Mouse (Mus musculus): Measurements from ENCODE around the gene Chil1. TPM values are rescaled to one million over a fixed set of nuclear protein-coding genes. Genes with fewer than 3 reads are reported as not detected.

Chil1 gene
- polyA plus RNA-seq, 1 experiment from 2014 or later, result 19.9 TPM

DNA sequence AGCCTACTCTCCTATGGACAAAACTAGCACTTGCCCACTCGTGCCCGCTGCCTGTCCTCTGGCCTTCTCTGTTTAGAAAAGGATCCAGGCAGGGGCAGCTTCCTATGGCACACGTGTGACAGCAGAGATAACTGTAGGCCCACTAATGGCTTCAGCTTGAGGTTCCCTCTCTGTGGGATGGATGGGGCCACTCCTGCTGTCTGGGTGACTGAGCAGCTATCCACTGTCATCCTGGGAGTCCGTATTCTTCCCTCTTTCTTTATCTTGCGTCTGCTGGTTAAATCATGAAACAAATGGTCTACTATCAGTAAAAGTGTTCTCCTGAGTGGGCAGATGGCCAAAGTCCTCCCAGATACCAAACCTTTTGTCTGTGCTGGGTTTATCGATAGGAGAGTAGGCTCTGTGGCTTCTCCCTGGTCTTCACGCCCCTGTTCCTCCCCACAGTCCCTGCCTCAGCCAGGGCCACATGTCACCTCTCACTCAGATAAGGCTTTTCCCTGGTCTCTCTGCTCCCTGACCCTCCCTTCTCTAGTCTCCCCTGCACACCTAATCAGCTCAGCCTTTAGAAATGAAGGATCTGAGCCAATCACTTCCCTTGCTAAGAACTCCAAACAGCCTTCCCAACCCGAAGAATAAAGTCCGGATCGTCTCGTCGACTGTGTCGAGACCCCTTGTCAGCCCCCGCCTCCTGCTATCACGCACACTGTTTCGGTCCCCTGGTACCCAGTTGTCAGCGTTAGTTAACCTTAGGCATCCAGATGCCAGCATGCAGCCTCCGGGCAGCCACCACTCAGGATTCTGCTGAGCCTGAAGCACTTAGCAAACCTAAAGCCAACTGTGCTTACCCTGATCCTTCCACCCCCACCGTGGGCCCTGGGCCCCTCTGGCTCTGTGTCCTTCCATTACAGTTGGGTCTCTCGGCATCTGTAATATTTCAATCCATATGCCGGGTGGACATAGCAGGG, 29.1 kb upstream of the Chil1 start:
- ATAC-seq (ENCODE audit: low read depth), result peak; percentile 64
- 51% methylated on average over 21 of the region's 21 CpGs for WGBS (ENCODE audit: insufficient replicate concordance)

DNA sequence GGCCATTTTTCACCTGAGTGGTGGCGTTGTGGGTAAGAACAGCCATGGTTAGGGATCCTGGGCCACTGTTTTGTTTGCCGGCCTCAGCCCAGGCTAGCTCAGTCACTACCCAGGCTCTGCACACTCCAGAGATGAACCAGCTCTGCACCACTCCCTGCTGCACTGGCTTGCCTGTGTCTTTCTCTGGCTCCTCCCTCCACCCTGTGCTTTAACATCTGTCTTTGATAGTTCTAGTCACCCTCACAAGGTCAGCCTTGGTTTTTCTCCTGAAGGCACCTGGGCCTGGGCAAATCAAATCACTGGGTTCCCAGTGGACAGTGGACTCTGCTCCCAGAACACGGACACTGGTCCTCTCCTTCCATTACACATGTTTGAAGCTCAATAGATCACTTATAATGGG, 27.9 kb upstream of the Chil1 start:
- Histone ChIP-seq H3K4me1 (ENCODE audit: control insufficient read depth, low read depth, low read length) (peaks cover 7% of the 10 kb centered on the region), H3K4me2 (ENCODE audit: low read depth, low read length) (no peak overlapping the region), H3K36me3 (ENCODE audit: control insufficient read depth, insufficient read depth) (no peaks in the 10 kb centered on the region), H3K27me3 (ENCODE audit: control insufficient read depth, insufficient read depth, low read depth, low read length) (no peaks in the 10 kb centered on the region), H3K27ac (ENCODE audit: low read length) (no peak overlapping the region), H3K4me3 (ENCODE audit: low read depth, low read length) (no peak overlapping the region), H3K9me3 (replicated peaks; ENCODE audit: control insufficient read depth, low read length) (no peaks in the 10 kb centered on the region), H3K9ac (ENCODE audit: low read depth, low read length) (no peak overlapping the region)
- ATAC-seq (ENCODE audit: low read depth), result no peak
- 70% methylated on average over 3 of the region's 3 CpGs for WGBS (ENCODE audit: insufficient replicate concordance)

More for the DNA sequence above, 29.1 kb upstream of the Chil1 start:
- H3K4me3 ChIP-seq (ENCODE audit: low read depth, low read length), result no peak overlapping the region
- H3K27me3 ChIP-seq (ENCODE audit: control insufficient read depth, insufficient read depth, low read depth, low read length), result no peaks in the 10 kb centered on the region
- no peak overlapping the region for H3K9ac ChIP-seq (ENCODE audit: low read depth, low read length)
- no peaks in the 10 kb centered on the region for H3K36me3 ChIP-seq (ENCODE audit: control insufficient read depth, insufficient read depth)
- H3K9me3 ChIP-seq (replicated peaks; ENCODE audit: control insufficient read depth, low read length), result no peaks in the 10 kb centered on the region
- H3K27ac ChIP-seq (ENCODE audit: low read length), result no peak overlapping the region
- H3K4me2 ChIP-seq (ENCODE audit: low read depth, low read length), result no peak overlapping the region
- peaks cover 7% of the 10 kb centered on the region for H3K4me1 ChIP-seq (ENCODE audit: control insufficient read depth, low read depth, low read length)

DNA sequence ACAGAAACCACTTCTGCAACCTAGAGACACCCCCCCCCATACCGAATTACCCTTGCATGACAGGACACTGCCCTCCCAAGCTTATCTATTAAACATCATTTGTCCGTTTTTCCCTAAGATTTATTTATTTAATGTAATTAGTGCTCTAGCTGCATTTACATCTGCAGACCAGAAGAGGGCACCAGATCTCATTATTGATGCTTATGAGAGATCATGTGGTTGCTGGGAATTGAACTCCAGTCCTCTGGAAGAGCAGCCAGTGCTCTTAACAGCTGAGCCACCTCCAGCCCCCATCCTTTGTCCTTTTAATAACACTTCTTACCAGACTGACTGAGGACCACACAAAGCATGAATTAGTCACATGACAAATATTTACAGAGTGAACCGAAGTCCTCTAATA, 27.3 kb upstream of the Chil1 start:
- Histone ChIP-seq H3K4me2 (ENCODE audit: low read depth, low read length) (no peak overlapping the region), H3K36me3 (ENCODE audit: control insufficient read depth, insufficient read depth) (no peaks in the 10 kb centered on the region), H3K9me3 (replicated peaks; ENCODE audit: control insufficient read depth, low read length) (no peaks in the 10 kb centered on the region), H3K9ac (ENCODE audit: low read depth, low read length) (no peak overlapping the region), H3K27me3 (ENCODE audit: control insufficient read depth, insufficient read depth, low read depth, low read length) (no peaks in the 10 kb centered on the region), H3K4me3 (ENCODE audit: low read depth, low read length) (no peak overlapping the region), H3K27ac (ENCODE audit: low read length) (no peak overlapping the region), H3K4me1 (ENCODE audit: control insufficient read depth, low read depth, low read length) (peaks cover 7% of the 10 kb centered on the region)
- 46% methylated on average over 3 of the region's 3 CpGs for WGBS (ENCODE audit: insufficient replicate concordance)
- no peak for ATAC-seq (ENCODE audit: low read depth)

DNA sequence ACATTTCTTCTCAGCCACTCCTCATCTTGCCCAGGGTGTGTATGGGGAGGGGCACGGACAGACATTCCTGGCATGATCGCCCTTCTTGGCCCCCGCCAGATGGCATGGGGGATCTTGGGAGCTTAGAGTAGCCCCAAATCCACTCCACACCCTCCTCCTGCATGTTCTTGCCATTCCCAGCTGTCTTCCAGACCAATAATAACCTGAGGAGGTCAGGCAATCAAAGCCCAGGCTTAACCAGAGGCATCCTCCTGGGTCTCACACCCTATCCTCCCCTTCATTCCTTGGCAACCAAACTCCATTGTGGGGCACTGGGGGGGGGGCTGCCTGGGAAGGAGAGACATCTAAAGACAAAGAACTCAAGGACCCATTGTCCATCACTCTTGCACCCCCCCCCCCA, 21.6 kb upstream of the Chil1 start:
- Histone ChIP-seq H3K36me3 (ENCODE audit: control insufficient read depth, insufficient read depth) (no peaks in the 10 kb centered on the region), H3K4me1 (ENCODE audit: control insufficient read depth, low read depth, low read length) (peaks cover 3% of the 10 kb centered on the region), H3K27ac (ENCODE audit: low read length) (no peak overlapping the region), H3K9ac (ENCODE audit: low read depth, low read length) (no peak overlapping the region), H3K9me3 (replicated peaks; ENCODE audit: control insufficient read depth, low read length) (no peaks in the 10 kb centered on the region), H3K4me2 (ENCODE audit: low read depth, low read length) (no peak overlapping the region), H3K4me3 (ENCODE audit: low read depth, low read length) (no peak overlapping the region), H3K27me3 (ENCODE audit: control insufficient read depth, insufficient read depth, low read depth, low read length) (no peaks in the 10 kb centered on the region)
- WGBS (ENCODE audit: insufficient replicate concordance), result 70% methylated on average over 3 of the region's 3 CpGs
- no peak for ATAC-seq (ENCODE audit: low read depth)

DNA sequence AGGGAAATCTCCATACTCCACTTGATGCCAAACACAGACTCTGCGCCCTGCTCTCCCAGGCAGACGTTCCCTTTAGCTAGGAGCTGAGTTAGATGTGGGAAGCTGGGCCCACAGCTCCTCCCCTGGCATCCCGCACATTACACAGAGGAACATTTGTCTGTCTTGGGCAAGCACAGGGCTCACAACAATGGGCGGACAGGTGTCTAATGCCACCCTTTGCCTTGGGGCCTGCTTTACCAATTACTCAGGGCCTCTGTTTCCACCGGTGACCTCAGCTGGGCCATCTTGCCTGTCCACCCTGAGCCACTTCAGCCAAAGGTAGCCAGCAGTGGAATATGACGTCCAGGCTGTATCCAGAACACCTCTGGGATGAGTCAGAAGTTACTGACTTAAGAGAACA, 20.6 kb upstream of the Chil1 start:
- Histone ChIP-seq H3K27ac (ENCODE audit: low read length) (no peak overlapping the region), H3K36me3 (ENCODE audit: control insufficient read depth, insufficient read depth) (no peaks in the 10 kb centered on the region), H3K9ac (ENCODE audit: low read depth, low read length) (no peak overlapping the region), H3K4me2 (ENCODE audit: low read depth, low read length) (no peak overlapping the region), H3K4me3 (ENCODE audit: low read depth, low read length) (no peak overlapping the region), H3K9me3 (replicated peaks; ENCODE audit: control insufficient read depth, low read length) (no peaks in the 10 kb centered on the region), H3K27me3 (ENCODE audit: control insufficient read depth, insufficient read depth, low read depth, low read length) (no peaks in the 10 kb centered on the region), H3K4me1 (ENCODE audit: control insufficient read depth, low read depth, low read length) (peaks cover 3% of the 10 kb centered on the region)
- ATAC-seq (ENCODE audit: low read depth), result no peak
- WGBS (ENCODE audit: insufficient replicate concordance), result 59% methylated on average over 6 of the region's 6 CpGs

DNA sequence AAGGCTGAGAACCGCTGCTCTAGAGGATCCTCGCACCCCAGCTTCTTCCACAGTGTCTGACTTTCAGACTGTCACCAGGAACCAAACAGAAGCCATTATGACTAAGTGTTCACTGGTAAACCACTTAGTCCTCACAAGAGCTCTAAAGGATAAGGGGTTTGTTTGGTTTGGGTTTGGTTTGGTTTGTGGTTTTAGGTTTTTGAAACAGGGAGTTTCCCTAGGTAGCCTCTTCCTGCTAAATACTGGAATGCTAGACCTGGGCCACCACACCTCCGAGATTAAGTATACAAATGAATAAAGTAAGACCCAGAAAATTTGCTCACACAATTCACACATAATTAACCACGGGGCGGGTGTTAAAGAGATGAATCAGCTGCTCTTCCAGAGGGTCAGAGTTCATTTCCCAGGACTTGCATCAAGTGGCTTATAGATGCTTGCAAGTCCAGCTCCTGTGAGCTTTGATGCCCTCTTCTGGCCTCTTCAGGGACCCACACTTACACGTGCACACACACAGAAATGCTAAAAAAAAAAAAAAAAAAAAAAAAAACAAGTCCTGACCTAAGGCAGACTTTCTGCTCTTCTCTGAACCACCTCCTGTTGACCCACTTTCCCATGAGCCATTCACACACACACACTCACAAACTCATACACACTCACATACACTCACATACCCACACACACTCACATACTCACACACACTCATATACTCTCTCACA, 19.3 kb upstream of the Chil1 start:
- no peak overlapping the region for H3K9ac ChIP-seq (ENCODE audit: low read depth, low read length)
- no peak overlapping the region for H3K4me3 ChIP-seq (ENCODE audit: low read depth, low read length)
- no peaks in the 10 kb centered on the region for H3K27me3 ChIP-seq (ENCODE audit: control insufficient read depth, insufficient read depth, low read depth, low read length)
- H3K4me2 ChIP-seq (ENCODE audit: low read depth, low read length), result no peak overlapping the region
- H3K9me3 ChIP-seq (replicated peaks; ENCODE audit: control insufficient read depth, low read length), result no peaks in the 10 kb centered on the region
- H3K27ac ChIP-seq (ENCODE audit: low read length), result no peak overlapping the region
- no peak for ATAC-seq (ENCODE audit: low read depth)
- no peaks in the 10 kb centered on the region for H3K36me3 ChIP-seq (ENCODE audit: control insufficient read depth, insufficient read depth)
- WGBS (ENCODE audit: insufficient replicate concordance), result 60% methylated on average over 6 of the region's 6 CpGs
- peaks cover 3% of the 10 kb centered on the region for H3K4me1 ChIP-seq (ENCODE audit: control insufficient read depth, low read depth, low read length)

DNA sequence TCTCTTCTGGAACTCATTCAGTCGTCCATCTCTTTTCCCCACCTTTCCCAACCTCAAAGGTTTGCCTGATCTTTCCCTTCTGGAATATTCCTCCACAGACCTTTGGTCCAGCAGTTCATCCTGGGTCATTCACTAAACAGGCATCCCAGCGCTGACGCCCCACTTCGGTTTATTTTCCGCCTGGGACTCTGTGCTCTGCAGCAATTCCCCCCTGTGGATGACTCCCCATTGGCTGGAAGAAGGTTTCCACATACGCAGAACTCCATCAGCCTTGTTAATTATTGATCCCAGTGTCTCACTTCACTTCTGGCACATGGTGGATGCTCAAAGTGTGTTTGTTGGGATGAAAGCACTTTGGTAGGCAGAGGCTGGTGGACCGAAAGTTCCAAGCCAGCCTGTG, 18.5 kb upstream of the Chil1 start:
- 61% methylated on average over 7 of the region's 7 CpGs for WGBS (ENCODE audit: insufficient replicate concordance)
- Histone ChIP-seq H3K9me3 (replicated peaks; ENCODE audit: control insufficient read depth, low read length) (no peaks in the 10 kb centered on the region), H3K4me1 (ENCODE audit: control insufficient read depth, low read depth, low read length) (peaks cover 3% of the 10 kb centered on the region), H3K27me3 (ENCODE audit: control insufficient read depth, insufficient read depth, low read depth, low read length) (no peaks in the 10 kb centered on the region), H3K27ac (ENCODE audit: low read length) (no peak overlapping the region), H3K4me3 (ENCODE audit: low read depth, low read length) (no peak overlapping the region), H3K4me2 (ENCODE audit: low read depth, low read length) (no peak overlapping the region), H3K9ac (ENCODE audit: low read depth, low read length) (no peak overlapping the region), H3K36me3 (ENCODE audit: control insufficient read depth, insufficient read depth) (no peaks in the 10 kb centered on the region)
- ATAC-seq (ENCODE audit: low read depth), result peak; percentile 83

DNA sequence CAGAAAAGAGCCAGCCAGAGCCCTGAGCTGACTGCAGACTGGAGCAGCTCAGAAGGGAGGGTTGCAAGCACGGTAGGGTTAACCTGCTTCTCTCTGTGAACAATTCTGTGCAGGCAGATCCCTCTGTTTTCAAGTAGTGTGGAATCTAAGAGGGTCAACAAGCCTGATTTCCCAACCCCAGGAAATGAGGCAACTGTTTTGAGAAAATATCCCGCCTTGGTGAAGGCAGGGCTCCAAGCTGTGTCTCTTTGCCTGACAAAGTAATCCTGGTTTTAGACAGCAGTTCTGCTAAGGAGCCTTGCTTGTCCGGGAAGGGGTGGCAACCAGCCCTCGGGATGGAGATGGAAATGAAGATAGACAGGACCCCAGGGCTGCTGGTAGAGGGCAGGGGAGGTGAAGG, 17.5 kb upstream of the Chil1 start:
- H3K27ac ChIP-seq (ENCODE audit: low read length), result peak overlapping the region; percentile 15; the same call in 1 of the 2 replicates
- peaks cover 3% of the 10 kb centered on the region for H3K4me1 ChIP-seq (ENCODE audit: control insufficient read depth, low read depth, low read length)
- no peak overlapping the region; the same call in 1 of the 2 replicates for H3K9ac ChIP-seq (ENCODE audit: low read depth, low read length)
- no peaks in the 10 kb centered on the region for H3K27me3 ChIP-seq (ENCODE audit: control insufficient read depth, insufficient read depth, low read depth, low read length)
- H3K36me3 ChIP-seq (ENCODE audit: control insufficient read depth, insufficient read depth), result no peaks in the 10 kb centered on the region
- H3K4me3 ChIP-seq (ENCODE audit: low read depth, low read length), result no peak overlapping the region
- WGBS (ENCODE audit: insufficient replicate concordance), result 37% methylated on average over 4 of the region's 4 CpGs
- H3K4me2 ChIP-seq (ENCODE audit: low read depth, low read length), result no peak overlapping the region
- ATAC-seq (ENCODE audit: low read depth), result no peak
- no peaks in the 10 kb centered on the region for H3K9me3 ChIP-seq (replicated peaks; ENCODE audit: control insufficient read depth, low read length)

DNA sequence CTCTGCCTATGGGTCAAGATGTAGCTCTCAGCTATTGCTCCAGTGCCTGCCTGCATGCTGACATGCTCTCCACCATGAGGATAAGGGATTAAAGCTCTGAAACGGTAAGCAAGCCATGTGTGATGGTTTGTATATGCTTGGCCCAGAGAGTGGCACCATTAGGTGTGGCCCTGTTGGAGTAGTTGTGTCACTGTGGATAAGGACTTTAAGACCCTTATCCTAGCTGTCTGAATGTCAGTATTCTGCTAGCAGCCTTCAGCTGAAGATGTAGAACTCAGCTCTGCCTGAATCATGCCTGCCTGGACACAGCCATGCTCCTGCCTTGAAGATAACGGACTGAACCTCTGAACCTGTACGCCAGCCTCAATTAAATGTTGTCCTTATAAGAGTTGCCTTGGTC, 15.4 kb upstream of the Chil1 start:
- no peaks in the 10 kb centered on the region for H3K9me3 ChIP-seq (replicated peaks; ENCODE audit: control insufficient read depth, low read length)
- H3K27ac ChIP-seq (ENCODE audit: low read length), result no peak overlapping the region
- ATAC-seq (ENCODE audit: low read depth), result no peak
- WGBS (ENCODE audit: insufficient replicate concordance), result 53% methylated on average over 3 of the region's 3 CpGs
- H3K36me3 ChIP-seq (ENCODE audit: control insufficient read depth, insufficient read depth), result no peaks in the 10 kb centered on the region
- no peak overlapping the region for H3K4me2 ChIP-seq (ENCODE audit: low read depth, low read length)
- no peaks in the 10 kb centered on the region for H3K27me3 ChIP-seq (ENCODE audit: control insufficient read depth, insufficient read depth, low read depth, low read length)
- no peak overlapping the region for H3K9ac ChIP-seq (ENCODE audit: low read depth, low read length)
- H3K4me3 ChIP-seq (ENCODE audit: low read depth, low read length), result no peak overlapping the region
- peaks cover 3% of the 10 kb centered on the region for H3K4me1 ChIP-seq (ENCODE audit: control insufficient read depth, low read depth, low read length)
